Mouse (Mus musculus): ENCODE measurements around the gene Adora3. TPM values are rescaled to one million over a fixed set of nuclear protein-coding genes. Genes with fewer than 3 reads are reported as not detected.
"Not testable (repeated sequence)": the region's sequence is repeated elsewhere in the genome, so short reads cannot be mapped to it uniquely, and the experiment has no call there.

Adora3 gene
- polyA plus RNA-seq, 1 experiment from 2014 or later: 0.10 TPM

DNA sequence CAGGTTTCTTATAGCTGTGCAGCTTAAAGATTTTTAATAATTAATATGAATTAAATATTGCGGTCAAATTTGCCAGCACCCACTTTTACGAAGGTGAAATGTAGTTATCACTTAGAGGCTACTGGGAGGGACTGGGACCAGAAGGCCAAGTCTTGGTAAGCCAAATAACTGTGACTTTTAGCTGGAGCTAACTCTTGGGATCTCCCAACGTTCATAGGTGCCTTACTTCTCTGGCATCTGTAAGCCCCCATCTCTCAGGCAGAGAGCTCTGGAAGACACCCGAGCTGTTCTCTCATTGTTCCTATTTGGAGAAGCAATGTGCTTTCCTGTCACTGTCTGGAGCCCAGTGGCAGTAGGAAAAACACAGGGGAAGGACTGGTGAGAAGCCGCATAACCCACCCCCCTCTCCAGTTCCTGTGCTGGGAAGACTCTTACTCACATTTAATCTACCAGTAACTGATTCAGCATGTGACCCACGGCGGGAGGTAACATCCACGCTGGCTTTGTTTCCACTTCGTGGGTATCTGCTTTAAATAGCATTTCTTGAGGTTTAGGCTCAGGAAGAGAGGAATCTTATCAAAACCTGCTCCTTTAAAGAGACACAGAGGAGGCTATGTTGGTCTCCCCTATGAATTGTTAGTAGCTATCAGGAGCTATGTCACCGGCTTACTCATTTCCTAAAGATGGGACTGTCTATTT, 47.1 kb downstream of the Adora3 start:
- Histone ChIP-seq H3K9me3 (replicated peaks) (no peaks in the 10 kb centered on the region), H3K4me2 (peak overlapping the region; percentile 3; the same call in 1 of the 2 replicates), H3K27ac (ENCODE audit: poor library complexity, severe bottlenecking) (peak overlapping the region; percentile 52), H3K36me3 (no peaks in the 10 kb centered on the region), H3K4me1 (replicated peaks) (peaks cover 32% of the 10 kb centered on the region), H3K9ac (no peak overlapping the region), H3K4me3 (no peak overlapping the region), H3K27me3 (replicated peaks) (no peaks in the 10 kb centered on the region)
- ATAC-seq (ENCODE audit: insufficient number of reproducible peaks, low FRiP score): peak; percentile 54; the same call in 1 of the 2 replicates
- 32% methylated on average over 10 of the region's 10 CpGs for WGBS

DNA sequence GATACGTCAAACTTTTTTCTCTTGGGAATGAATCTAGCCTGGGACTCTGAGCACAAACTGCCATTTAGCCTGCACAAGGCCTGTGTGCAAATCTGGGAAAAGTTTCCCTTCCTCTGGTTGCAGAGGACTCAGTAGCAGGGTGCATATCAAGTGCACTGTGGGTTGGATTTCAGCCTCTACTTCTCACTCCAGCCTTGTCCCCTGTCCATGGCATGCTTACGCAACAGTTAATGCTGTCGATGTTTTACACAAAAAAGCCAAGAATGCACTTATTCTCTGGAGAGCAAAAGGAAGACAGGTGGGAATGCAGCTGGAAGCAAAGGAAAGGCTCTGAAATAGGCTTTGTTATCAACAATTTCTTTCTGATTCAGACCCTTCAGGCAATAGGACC, 47.7 kb downstream of the Adora3 start:
- Histone ChIP-seq H3K27ac (ENCODE audit: poor library complexity, severe bottlenecking) (peak overlapping the region; percentile 52; the same call in 1 of the 2 replicates), H3K4me2 (no peak overlapping the region), H3K27me3 (replicated peaks) (no peaks in the 10 kb centered on the region), H3K36me3 (no peaks in the 10 kb centered on the region), H3K4me3 (no peak overlapping the region), H3K4me1 (replicated peaks) (peaks cover 31% of the 10 kb centered on the region), H3K9ac (no peak overlapping the region), H3K9me3 (replicated peaks) (no peaks in the 10 kb centered on the region)
- ATAC-seq (ENCODE audit: insufficient number of reproducible peaks, low FRiP score): no peak
- 61% methylated on average over 3 of the region's 3 CpGs for WGBS

DNA sequence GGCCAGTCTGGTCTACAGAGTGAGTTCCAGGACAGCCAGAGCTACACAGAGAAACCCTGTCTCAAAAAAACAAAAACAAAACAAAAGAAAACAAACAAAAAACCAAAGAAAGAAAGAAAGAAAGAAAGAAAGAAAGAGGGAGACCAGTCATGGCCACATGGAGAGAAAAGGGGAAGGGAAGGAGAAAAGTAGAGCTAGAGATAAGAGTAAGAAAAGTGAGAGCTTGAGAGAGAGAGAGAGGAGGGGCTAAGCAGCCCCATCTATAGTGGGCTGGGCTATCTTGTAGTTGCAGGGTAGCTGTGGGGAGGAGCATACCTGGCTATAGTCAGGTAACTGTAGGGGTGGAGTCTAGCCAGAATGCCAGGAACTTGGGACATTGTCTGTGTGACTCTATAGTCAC, 50.1 kb downstream of the Adora3 start:
- not testable (repeated sequence) for H3K27me3 ChIP-seq (replicated peaks); H3K27ac ChIP-seq (ENCODE audit: poor library complexity, severe bottlenecking); ATAC-seq (ENCODE audit: insufficient number of reproducible peaks, low FRiP score); H3K9me3 ChIP-seq (replicated peaks); H3K4me2 ChIP-seq; H3K36me3 ChIP-seq; H3K4me3 ChIP-seq; H3K9ac ChIP-seq
- peaks cover 11% of the 10 kb centered on the region for H3K4me1 ChIP-seq (replicated peaks)

DNA sequence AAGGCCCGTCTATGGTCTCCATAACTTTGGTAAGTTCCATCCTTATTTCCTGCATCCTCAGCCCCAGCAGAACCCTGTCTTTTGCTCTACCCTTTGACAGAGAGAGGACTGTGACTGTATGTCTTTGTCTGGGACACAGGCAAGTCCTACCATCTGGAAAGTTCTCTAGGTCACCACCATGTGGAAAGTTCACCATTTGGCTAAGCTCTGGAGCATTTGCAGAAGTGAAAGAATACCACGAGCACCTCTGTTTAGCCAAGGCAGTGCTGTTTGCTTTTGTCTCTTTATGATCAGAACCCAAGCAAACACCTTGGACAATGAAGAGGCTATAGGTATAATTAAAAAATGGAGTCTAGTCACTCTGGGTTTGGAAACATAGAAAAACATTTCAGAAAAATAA, 51.3 kb downstream of the Adora3 start:
- Histone ChIP-seq H3K9me3 (replicated peaks) (no peaks in the 10 kb centered on the region), H3K27me3 (replicated peaks) (no peaks in the 10 kb centered on the region)
- 77% methylated on average over 2 of the region's 2 CpGs for WGBS

GRCm38 (mm10) chr3:105924616-105925015, 54.0 kb downstream of the Adora3 start:
- WGBS: 79% methylated on average over 9 of the region's 9 CpGs
- H3K36me3 ChIP-seq: no peaks in the 10 kb centered on the region
- no peaks in the 10 kb centered on the region for H3K27me3 ChIP-seq (replicated peaks)
- H3K9ac ChIP-seq: no peak overlapping the region
- H3K27ac ChIP-seq (ENCODE audit: poor library complexity, severe bottlenecking): no peak overlapping the region
- ATAC-seq (ENCODE audit: insufficient number of reproducible peaks, low FRiP score): no peak
- no peak overlapping the region for H3K4me3 ChIP-seq
- H3K9me3 ChIP-seq (replicated peaks): no peaks in the 10 kb centered on the region
- no peak overlapping the region for H3K4me2 ChIP-seq
- no peaks in the 10 kb centered on the region for H3K4me1 ChIP-seq (replicated peaks)

More for the DNA sequence above, 51.3 kb downstream of the Adora3 start:
- no peak overlapping the region for H3K9ac ChIP-seq
- ATAC-seq (ENCODE audit: insufficient number of reproducible peaks, low FRiP score): no peak
- H3K4me3 ChIP-seq: no peak overlapping the region
- no peaks in the 10 kb centered on the region for H3K36me3 ChIP-seq
- peaks cover 11% of the 10 kb centered on the region for H3K4me1 ChIP-seq (replicated peaks)
- H3K4me2 ChIP-seq: no peak overlapping the region
- H3K27ac ChIP-seq (ENCODE audit: poor library complexity, severe bottlenecking): no peak overlapping the region

DNA sequence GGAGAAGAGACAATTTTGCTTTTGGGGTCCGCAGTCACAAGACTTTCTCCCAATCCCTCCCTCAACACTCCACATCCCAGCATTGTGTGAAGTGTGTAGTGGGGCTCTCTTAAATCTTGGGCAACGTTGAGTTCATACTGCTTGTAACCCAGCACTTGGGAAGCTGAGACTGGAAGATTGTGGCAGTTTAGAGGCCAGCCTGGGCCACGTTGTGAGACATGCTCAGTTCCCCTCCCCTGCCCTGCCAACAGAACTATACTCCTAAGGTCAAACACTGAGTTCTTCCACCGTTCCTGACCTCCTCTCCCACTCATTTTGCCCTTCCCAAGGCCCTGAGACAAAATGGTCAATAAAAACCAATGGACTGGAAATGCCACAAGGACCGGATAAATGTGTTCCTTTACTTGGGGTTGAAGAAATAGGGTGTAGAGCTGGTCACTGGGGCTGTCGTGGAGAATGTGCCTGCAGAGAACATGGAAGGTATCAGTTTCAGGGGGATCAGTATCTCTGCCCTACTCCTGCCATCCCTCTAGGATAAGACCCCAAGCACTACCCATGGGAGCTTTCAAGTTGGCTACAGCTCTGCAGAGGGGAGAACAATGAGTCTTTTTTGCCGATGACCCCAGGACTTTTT, 57.0 kb downstream of the Adora3 start:
- 79% methylated on average over 7 of the region's 7 CpGs for WGBS
- H3K4me3 ChIP-seq: no peak overlapping the region
- H3K27ac ChIP-seq (ENCODE audit: poor library complexity, severe bottlenecking): no peak overlapping the region
- no peaks in the 10 kb centered on the region for H3K27me3 ChIP-seq (replicated peaks)
- no peaks in the 10 kb centered on the region for H3K36me3 ChIP-seq
- no peak for ATAC-seq (ENCODE audit: insufficient number of reproducible peaks, low FRiP score)
- no peak overlapping the region for H3K4me2 ChIP-seq
- no peaks in the 10 kb centered on the region for H3K9me3 ChIP-seq (replicated peaks)
- H3K9ac ChIP-seq: no peak overlapping the region
- H3K4me1 ChIP-seq (replicated peaks): no peaks in the 10 kb centered on the region

DNA sequence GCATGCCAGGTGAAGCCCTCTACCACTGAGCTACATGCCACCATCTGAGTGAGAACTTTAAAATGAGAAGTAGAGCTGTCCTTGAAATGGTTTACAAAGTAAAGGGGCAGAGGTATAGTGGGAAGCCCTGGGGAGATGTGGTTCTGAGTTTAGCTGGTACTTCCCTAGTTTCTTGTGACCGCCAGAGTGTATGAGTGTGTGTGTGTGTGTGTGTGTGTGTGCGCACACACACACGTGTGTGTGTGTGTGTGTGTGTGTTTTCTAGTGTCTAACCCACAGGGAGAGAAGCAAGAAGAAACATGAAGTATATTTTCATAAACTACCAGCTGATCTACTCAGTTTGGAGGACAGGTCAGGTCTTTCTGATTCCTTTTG, 57.5 kb downstream of the Adora3 start:
- no peak for ATAC-seq (ENCODE audit: insufficient number of reproducible peaks, low FRiP score)
- H3K27me3 ChIP-seq (replicated peaks): no peaks in the 10 kb centered on the region
- H3K4me3 ChIP-seq: no peak overlapping the region
- no peaks in the 10 kb centered on the region for H3K4me1 ChIP-seq (replicated peaks)
- H3K9me3 ChIP-seq (replicated peaks): no peaks in the 10 kb centered on the region
- no peak overlapping the region for H3K9ac ChIP-seq
- WGBS: 93% methylated on average over 3 of the region's 3 CpGs
- H3K27ac ChIP-seq (ENCODE audit: poor library complexity, severe bottlenecking): no peak overlapping the region
- no peaks in the 10 kb centered on the region for H3K36me3 ChIP-seq
- H3K4me2 ChIP-seq: no peak overlapping the region

GRCm38 (mm10) chr3:105928781-105929180, 58.1 kb downstream of the Adora3 start:
- Histone ChIP-seq H3K27me3 (replicated peaks) (no peaks in the 10 kb centered on the region), H3K27ac (ENCODE audit: poor library complexity, severe bottlenecking) (no peak overlapping the region), H3K36me3 (no peaks in the 10 kb centered on the region), H3K9me3 (replicated peaks) (no peaks in the 10 kb centered on the region), H3K4me3 (no peak overlapping the region), H3K9ac (no peak overlapping the region), H3K4me1 (replicated peaks) (no peaks in the 10 kb centered on the region), H3K4me2 (no peak overlapping the region)
- 76% methylated on average over 6 of the region's 6 CpGs for WGBS
- ATAC-seq (ENCODE audit: insufficient number of reproducible peaks, low FRiP score): no peak

- 71% methylated on average over 7 of the region's 7 CpGs for WGBS
- ATAC-seq (ENCODE audit: insufficient number of reproducible peaks, low FRiP score): no peak
- H3K4me3 ChIP-seq: no peak overlapping the region
Measured at GRCm38 (mm10) chr3:105929821-105930220, 59.2 kb downstream of the Adora3 start.

GRCm38 (mm10) chr3:105931095-105931494, 60.4 kb downstream of the Adora3 start:
- H3K27ac ChIP-seq (ENCODE audit: poor library complexity, severe bottlenecking): no peak overlapping the region
- no peak overlapping the region for H3K9ac ChIP-seq
- 73% methylated on average over 2 of the region's 2 CpGs for WGBS
- no peak for ATAC-seq (ENCODE audit: insufficient number of reproducible peaks, low FRiP score)
- H3K4me1 ChIP-seq (replicated peaks): peaks cover 7% of the 10 kb centered on the region
- H3K4me2 ChIP-seq: no peak overlapping the region
- no peak overlapping the region for H3K4me3 ChIP-seq
- H3K9me3 ChIP-seq (replicated peaks): no peaks in the 10 kb centered on the region
- H3K27me3 ChIP-seq (replicated peaks): no peaks in the 10 kb centered on the region
- H3K36me3 ChIP-seq: no peaks in the 10 kb centered on the region

More at GRCm38 (mm10) chr3:105929821-105930220, 59.2 kb downstream of the Adora3 start:
- Histone ChIP-seq H3K4me1 (replicated peaks) (peaks cover 3% of the 10 kb centered on the region), H3K4me2 (no peak overlapping the region), H3K27me3 (replicated peaks) (no peaks in the 10 kb centered on the region), H3K27ac (ENCODE audit: poor library complexity, severe bottlenecking) (no peak overlapping the region), H3K9me3 (replicated peaks) (no peaks in the 10 kb centered on the region), H3K36me3 (no peaks in the 10 kb centered on the region), H3K9ac (no peak overlapping the region)

- Histone ChIP-seq H3K4me3 (no peak within 1 kb of the TSS), H3K27me3 (replicated peaks) (no peaks in the 10 kb centered on the region), H3K9ac (no peak within 1 kb of the TSS), H3K27ac (ENCODE audit: poor library complexity, severe bottlenecking) (peak within 1 kb of the TSS; percentile 50), H3K4me2 (no peak within 1 kb of the TSS), H3K36me3 (peaks cover 4% of the 10 kb centered on the region), H3K9me3 (replicated peaks) (no peaks in the 10 kb centered on the region), H3K4me1 (replicated peaks) (peaks cover 7% of the 10 kb centered on the region)
- peak; percentile 54; the same call in 1 of the 2 replicates for ATAC-seq (ENCODE audit: insufficient number of reproducible peaks, low FRiP score)
- WGBS: 63% methylated on average over 8 of the region's 8 CpGs
Measured at GRCm38 (mm10) chr3:105932240-105933071, 61.8 kb downstream of the Adora3 start, which contains the start of gene I830077J02Rik. Gene I830077J02Rik, minus strand, starts transcription at chr3:105932664.

Data from heart, embryonic 12.5 days (tissue).